Mouse (Mus musculus): ENCODE results near the gene Socs7.

Socs7 gene

GRCm38 (mm10) chr11:97442891-97443675, 80.7 kb downstream of the Socs7 start:
- no peak for DNase-seq (ENCODE audit: low spot score)

GRCm38 (mm10) chr11:97445596-97445995, 83.2 kb downstream of the Socs7 start:
- DNase-seq (ENCODE audit: low spot score), result no peak

GRCm38 (mm10) chr11:97445999-97446511, 83.7 kb downstream of the Socs7 start:
- DNase-seq (ENCODE audit: low spot score), result no peak

- no peak for DNase-seq (ENCODE audit: low spot score)
These were observed 85.6 kb downstream of the Socs7 start for GRCm38 (mm10) chr11:97447979-97448378.
